Mouse (Mus musculus) limb, embryonic 11.5 days (tissue): ENCODE data around the gene Tirap. TPM values are rescaled to one million over a fixed set of nuclear protein-coding genes. Genes with fewer than 3 reads are reported as not detected.

Experiments
- polyA plus RNA-seq: library from polyadenylated mRNA; unstranded; fragments of >200 nt; fragmentation: Nextera tagmentation; extraction: Ambion mirVana; gene quantifications from 2 replicates; pipeline ENCODE4 v1.2.1, GENCODE M21; 2014

Tirap gene
- polyA plus RNA-seq, 1 experiment from 2014 or later, result 19.1 TPM

Other genes with a start within 250 kb of the Tirap start
- 23.8 and 25.6 TPM in 2 replicates for gene St3gal4, start 81.0 kb downstream of the Tirap start, polyA plus RNA-seq
- gene Dcps, start 24.2 kb downstream of the Tirap start, polyA plus RNA-seq, result 87.7 and 90.3 TPM in 2 replicates
- gene Srpr, start 116 bp downstream of the Tirap start, polyA plus RNA-seq, result 108 and 115 TPM in 2 replicates
- 35.7 and 39.8 TPM in 2 replicates for gene Foxred1, start 10.8 kb upstream of the Tirap start, polyA plus RNA-seq
- 63.0 and 64.9 TPM in 2 replicates for gene Fam118b, start 67.5 kb upstream of the Tirap start, polyA plus RNA-seq
- 37.4 and 38.5 TPM in 2 replicates for gene Rpusd4, start 67.6 kb upstream of the Tirap start, polyA plus RNA-seq
- 10.9 and 11.8 TPM in 2 replicates for gene Cdon, start 220.8 kb upstream of the Tirap start, polyA plus RNA-seq